Mouse (Mus musculus): ENCODE results near the gene Wscd2. TPM values are rescaled to one million over a fixed set of nuclear protein-coding genes. Genes with fewer than 3 reads are reported as not detected.
A peak's percentile ranks its signal among the peaks of the same experiment; 100 is the strongest.

Wscd2 gene
- total and polyA plus RNA-seq, 2 experiments from 2014 or later = 10.2 to 25.1 TPM

- Histone ChIP-seq H3K4me1 (ENCODE audit: insufficient read depth) (0 out of 2 replicates have a peak, but pooled peaks cover 3% of the 10 kb centered on the region), H3K4me3 (ENCODE audit: low read depth, low read length) (no peak overlapping the region), H3K27ac (ENCODE audit: low read depth, low read length) (no peak overlapping the region), H3K27me3 (ENCODE audit: insufficient read depth, low read length) (no peaks in the 10 kb centered on the region), H3K4me2 (ENCODE audit: low read depth) (no peak overlapping the region), H3K9me3 (ENCODE audit: low read length) (no peaks in the 10 kb centered on the region), H3K36me3 (ENCODE audit: insufficient read depth) (no peaks in the 10 kb centered on the region), H3K9ac (no peak overlapping the region)
- no peak for TF ChIP-seq CTCF (IDR thresholded peaks at IDR 0.05; ENCODE audit: low read depth)
- ATAC-seq = peak; percentile 77
- WGBS = 73% methylated on average over 4 of the region's 4 CpGs
- DNase-seq = no peak
These were observed 147.5 kb downstream of the Wscd2 start for GRCm38 (mm10) chr5:113637631-113638030.

GRCm38 (mm10) chr5:113638055-113638454 is 147.9 kb downstream of the Wscd2 start:
- Histone ChIP-seq H3K27ac (ENCODE audit: low read depth, low read length) (no peak overlapping the region), H3K4me3 (ENCODE audit: low read depth, low read length) (no peak overlapping the region), H3K9me3 (ENCODE audit: low read length) (no peaks in the 10 kb centered on the region), H3K36me3 (ENCODE audit: insufficient read depth) (no peaks in the 10 kb centered on the region), H3K9ac (no peak overlapping the region), H3K27me3 (ENCODE audit: insufficient read depth, low read length) (no peaks in the 10 kb centered on the region), H3K4me2 (ENCODE audit: low read depth) (no peak overlapping the region), H3K4me1 (ENCODE audit: insufficient read depth) (0 out of 2 replicates have a peak, but pooled peaks cover 5% of the 10 kb centered on the region)
- no peak for DNase-seq
- whole genome bisulfite sequencing = 83% methylated on average over 12 of the region's 12 CpGs
- no peak for TF ChIP-seq CTCF (IDR thresholded peaks at IDR 0.05; ENCODE audit: low read depth)
- no peak for ATAC-seq

GRCm38 (mm10) chr5:113639126-113639525 is 149.0 kb downstream of the Wscd2 start:
- TF ChIP-seq CTCF (IDR thresholded peaks at IDR 0.05; ENCODE audit: low read depth) = no peak
- ATAC-seq = no peak
- Histone ChIP-seq H3K4me3 (ENCODE audit: low read depth, low read length) (no peak overlapping the region), H3K9ac (no peak overlapping the region), H3K36me3 (ENCODE audit: insufficient read depth) (no peaks in the 10 kb centered on the region), H3K4me2 (ENCODE audit: low read depth) (no peak overlapping the region), H3K4me1 (ENCODE audit: insufficient read depth) (0 out of 2 replicates have a peak, but pooled peaks cover 5% of the 10 kb centered on the region), H3K27me3 (ENCODE audit: insufficient read depth, low read length) (no peaks in the 10 kb centered on the region), H3K9me3 (ENCODE audit: low read length) (no peaks in the 10 kb centered on the region), H3K27ac (ENCODE audit: low read depth, low read length) (no peak overlapping the region)
- DNase-seq = no peak
- 76% methylated on average over 5 of the region's 5 CpGs for WGBS

Other genes with a start within 250 kb of the Wscd2 start
- 42.0 and 48.7 TPM in 2 replicates for gene Sgsm1, start 179.5 kb upstream of the Wscd2 start, total RNA-seq (2014; rRNA removed)
- 10.1 and 16.5 TPM in 2 replicates for gene Sgsm1, start 179.5 kb upstream of the Wscd2 start, polyA plus RNA-seq (2015; fragmentation: Nextera tagmentation; extraction: Ambion mirVana)
- gene Aym1, start 133.0 kb upstream of the Wscd2 start, total RNA-seq (2014; rRNA removed) = not detected in 2 replicates
- gene Aym1, start 133.0 kb upstream of the Wscd2 start, polyA plus RNA-seq (2015; fragmentation: Nextera tagmentation; extraction: Ambion mirVana) = not detected in 2 replicates
- gene Cmklr1, start 160.1 kb downstream of the Wscd2 start, total RNA-seq (2014; rRNA removed) = 0.92 and 2.7 TPM in 2 replicates
- 0.72 and 1.4 TPM in 2 replicates for gene Cmklr1, start 160.1 kb downstream of the Wscd2 start, polyA plus RNA-seq (2015; fragmentation: Nextera tagmentation; extraction: Ambion mirVana)
- not detected in 2 replicates for gene 1700069L16Rik, start 234.4 kb downstream of the Wscd2 start, total RNA-seq (2014; rRNA removed)
- not detected in 2 replicates for gene 1700069L16Rik, start 234.4 kb downstream of the Wscd2 start, polyA plus RNA-seq (2015; fragmentation: Nextera tagmentation; extraction: Ambion mirVana)
- gene Ficd, start 245.5 kb downstream of the Wscd2 start, total RNA-seq (2014; rRNA removed) = 9.2 TPM in 2 replicates
- gene Ficd, start 245.5 kb downstream of the Wscd2 start, polyA plus RNA-seq (2015; fragmentation: Nextera tagmentation; extraction: Ambion mirVana) = 6.9 and 8.0 TPM in 2 replicates

All from forebrain, postnatal 0 days (tissue).